Mouse (Mus musculus): ENCODE measurements around the gene Oca2.

- no peak for TF ChIP-seq CTCF (IDR thresholded peaks at IDR 0.05)
- TF ChIP-seq POLR2A (IDR thresholded peaks at IDR 0.05; ENCODE audit: insufficient read depth, low read depth, low read length), result no peak
These were observed 143.1 kb downstream of the Oca2 start for GRCm38 (mm10) chr7:56382706-56383105.

Data from heart, adult 2 months (tissue).